Mouse (Mus musculus) stomach, embryonic 15.5 days (tissue): Measurements from ENCODE around the gene Tstd3. TPM values are rescaled to one million over a fixed set of nuclear protein-coding genes. Genes with fewer than 3 reads are reported as not detected.

ENCODE experiments used
- ATAC-seq: fragments of 200-750 bp; cut with Nextera tagmentation; 2 replicates; pipeline ENCODE4 v1.8.0; 2017; ENCODE audit warnings: low read depth, moderate number of reproducible peaks, moderate TSS enrichment; ENCODE audit not compliant: insufficient read depth, low FRiP score
- H3K27ac ChIP-seq: fragments of 300-500 bp; sonication (generic); 2 replicates; pipeline ENCODE4 v1.5.1; 2015; ENCODE audit warnings: mild to moderate bottlenecking, inconsistent platforms
- H3K27me3 ChIP-seq: fragments of 300-500 bp; sonication (generic); replicated peaks from 2 replicates; pipeline ENCODE4 v1.6.1; 2015; ENCODE audit warnings: inconsistent platforms
- H3K36me3 ChIP-seq: fragments of 300-500 bp; sonication (generic); 2 replicates; pipeline ENCODE4 v1.6.1; 2015; ENCODE audit warnings: inconsistent platforms
- H3K4me1 ChIP-seq: fragments of 300-500 bp; sonication (generic); 2 replicates; pipeline ENCODE4 v1.6.1; 2015; ENCODE audit warnings: inconsistent platforms
- H3K4me2 ChIP-seq: fragments of 300-500 bp; sonication (generic); 2 replicates; pipeline ENCODE4 v1.6.1; 2015; ENCODE audit warnings: mild to moderate bottlenecking, inconsistent platforms
- H3K4me3 ChIP-seq: fragments of 300-500 bp; sonication (generic); replicated peaks from 2 replicates; pipeline ENCODE4 v1.5.1; 2015; ENCODE audit warnings: inconsistent platforms
- H3K9ac ChIP-seq: fragments of 300-500 bp; sonication (generic); 2 replicates; pipeline ENCODE4 v1.6.1; 2015; ENCODE audit warnings: inconsistent platforms
- H3K9me3 ChIP-seq: fragments of 300-500 bp; sonication (generic); 2 replicates; pipeline ENCODE4 v1.6.1; 2016; ENCODE audit warnings: inconsistent platforms
- WGBS: fragments of 180-500 bp; shearing (Covaris S2); methylation state at CpG from one replicate; pipeline ENCODE4 v1.1.7; 2015; 5-methylcytosine and 5-hydroxymethylcytosine counted together
- polyA plus RNA-seq: library from polyadenylated mRNA; unstranded; fragments of >200 nt; fragmentation: Nextera tagmentation; extraction: Ambion mirVana; gene quantifications from 2 replicates; pipeline ENCODE4 v1.2.1, GENCODE M21; 2015

Gene Tstd3
- polyA plus RNA-seq, 1 experiment from 2014 or later = 16.2 TPM

GRCm38 (mm10) chr4:21739169-21739568 is 27.8 kb downstream of the Tstd3 start:
- no peaks in the 10 kb centered on the region for H3K9me3 ChIP-seq
- no peaks in the 10 kb centered on the region for H3K27me3 ChIP-seq
- no peak overlapping the region for H3K4me2 ChIP-seq
- H3K9ac ChIP-seq = no peak overlapping the region
- H3K4me1 ChIP-seq = no peaks in the 10 kb centered on the region
- no peak overlapping the region for H3K4me3 ChIP-seq
- WGBS = 75% methylated on average over 4 of the region's 4 CpGs
- no peak for ATAC-seq
- H3K27ac ChIP-seq = no peak overlapping the region
- 0 out of 2 replicates have a peak, but pooled peaks cover 4% of the 10 kb centered on the region for H3K36me3 ChIP-seq

- Histone ChIP-seq H3K9ac (peak within 1 kb of the TSS; percentile 48; the same call in 1 of the 2 replicates), H3K27ac (peak within 1 kb of the TSS; percentile 86), H3K4me1 (peaks cover 3% of the 10 kb centered on the region; the same call in 1 of the 2 replicates), H3K4me2 (peak within 1 kb of the TSS; percentile 72), H3K4me3 (peak within 1 kb of the TSS; percentile 90), H3K27me3 (no peaks in the 10 kb centered on the region), H3K36me3 (no peaks in the 10 kb centered on the region), H3K9me3 (no peaks in the 10 kb centered on the region)
- WGBS = under 1% methylated on average over 37 of the region's 37 CpGs
- ATAC-seq = peak; percentile 100
These were observed 39.3 kb downstream of the Tstd3 start, which contains the start of gene Ccnc for GRCm38 (mm10) chr4:21727615-21728165. Ccnc (plus strand) TSS chr4:21727701.

- H3K9ac ChIP-seq = no peak overlapping the region
- under 1% methylated on average over 22 of the region's 22 CpGs for WGBS
- H3K27me3 ChIP-seq = no peaks in the 10 kb centered on the region
- H3K9me3 ChIP-seq = no peaks in the 10 kb centered on the region
- no peaks in the 10 kb centered on the region for H3K36me3 ChIP-seq
- H3K4me3 ChIP-seq = peak overlapping the region; percentile 90
- peak overlapping the region; percentile 86 for H3K27ac ChIP-seq
- H3K4me1 ChIP-seq = peaks cover 3% of the 10 kb centered on the region; the same call in 1 of the 2 replicates
- ATAC-seq = no peak
- peak overlapping the region; percentile 72 for H3K4me2 ChIP-seq
These were observed 39.9 kb downstream of the Tstd3 start for GRCm38 (mm10) chr4:21726912-21727614.

- no peaks in the 10 kb centered on the region for H3K4me1 ChIP-seq
- WGBS = 58% methylated on average over 7 of the region's 7 CpGs
- ATAC-seq = no peak
These were observed 44.2 kb downstream of the Tstd3 start for GRCm38 (mm10) chr4:21722752-21723334.

GRCm38 (mm10) chr4:21712147-21712546 is 54.9 kb downstream of the Tstd3 start:
- H3K4me2 ChIP-seq = peak overlapping the region; percentile 28
- ATAC-seq = peak; percentile 89
- 4% methylated on average over 13 of the region's 13 CpGs for WGBS

More at GRCm38 (mm10) chr4:21722752-21723334, 44.2 kb downstream of the Tstd3 start:
- H3K27me3 ChIP-seq = no peaks in the 10 kb centered on the region
- no peak overlapping the region for H3K9ac ChIP-seq
- no peak overlapping the region for H3K4me2 ChIP-seq
- H3K27ac ChIP-seq = no peak overlapping the region
- H3K4me3 ChIP-seq = no peak overlapping the region
- no peaks in the 10 kb centered on the region for H3K9me3 ChIP-seq
- H3K36me3 ChIP-seq = no peaks in the 10 kb centered on the region

More at GRCm38 (mm10) chr4:21712147-21712546, 54.9 kb downstream of the Tstd3 start:
- Histone ChIP-seq H3K27ac (no peak overlapping the region), H3K9me3 (no peaks in the 10 kb centered on the region), H3K4me1 (no peaks in the 10 kb centered on the region), H3K9ac (no peak overlapping the region), H3K27me3 (no peaks in the 10 kb centered on the region), H3K36me3 (no peaks in the 10 kb centered on the region), H3K4me3 (no peak overlapping the region)

Other genes with a start within 250 kb of the Tstd3 start
- gene Prdm13, start 81.2 kb downstream of the Tstd3 start, polyA plus RNA-seq = not detected in 2 replicates
- 38.0 and 39.5 TPM in 2 replicates for gene Ccnc, start 39.5 kb downstream of the Tstd3 start, polyA plus RNA-seq
- gene Usp45, start 56 bp downstream of the Tstd3 start, polyA plus RNA-seq = 8.6 and 9.2 TPM in 2 replicates
- gene Pnisr, start 80.4 kb upstream of the Tstd3 start, polyA plus RNA-seq = 126 and 127 TPM in 2 replicates
- 13.9 and 14.6 TPM in 2 replicates for gene Coq3, start 112.5 kb upstream of the Tstd3 start, polyA plus RNA-seq
- 3.6 and 4.7 TPM in 2 replicates for gene Faxc, start 164.1 kb upstream of the Tstd3 start, polyA plus RNA-seq